Mouse (Mus musculus): ENCODE measurements around the gene Tmem177. TPM values are rescaled to one million over a fixed set of nuclear protein-coding genes. Genes with fewer than 3 reads are reported as not detected.

Gene Tmem177
- total RNA-seq, 2 experiments from 2014 or later, result 7.2 to 7.4 TPM

DNA sequence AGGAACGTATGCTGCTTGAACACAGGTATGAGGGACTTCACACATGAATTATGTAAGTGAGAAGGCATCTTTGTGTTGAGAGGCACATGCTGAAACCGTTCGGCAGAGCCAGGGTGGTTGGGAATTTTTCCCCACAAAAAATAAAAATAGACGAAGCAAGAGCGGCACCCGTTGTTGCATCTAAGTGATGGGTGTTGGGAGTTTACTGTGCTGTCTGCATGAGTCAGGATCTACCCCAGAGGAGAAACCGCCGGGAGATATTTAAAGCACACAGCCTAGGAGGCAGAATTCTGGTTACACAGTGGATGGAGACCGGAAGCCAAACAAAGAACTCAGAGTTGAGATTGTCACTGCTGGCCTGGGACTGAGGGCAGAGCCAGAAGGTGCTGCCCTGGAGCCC, 21.9 kb downstream of the Tmem177 start:
- DNase-seq, result no peak

DNA sequence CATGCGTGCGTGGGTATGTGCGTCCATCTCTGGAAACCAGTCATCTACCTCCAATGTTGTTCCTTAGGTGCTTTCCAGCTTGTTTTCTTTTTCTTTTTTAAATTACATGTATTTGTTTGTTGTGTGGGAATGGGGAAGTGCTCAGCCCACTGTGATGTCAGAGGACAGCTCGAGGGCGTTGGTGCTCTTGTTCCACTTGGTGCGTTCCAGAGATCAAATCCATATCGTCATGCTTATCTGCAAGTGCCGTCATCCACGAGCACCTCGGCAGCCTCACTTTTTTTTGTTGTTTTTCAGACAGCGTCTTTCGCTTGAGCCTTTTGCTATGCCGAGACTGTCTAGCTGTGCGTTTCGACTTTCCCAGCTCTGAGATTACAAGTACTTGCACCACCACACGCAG, 23.7 kb downstream of the Tmem177 start:
- DNase-seq, result no peak

DNA sequence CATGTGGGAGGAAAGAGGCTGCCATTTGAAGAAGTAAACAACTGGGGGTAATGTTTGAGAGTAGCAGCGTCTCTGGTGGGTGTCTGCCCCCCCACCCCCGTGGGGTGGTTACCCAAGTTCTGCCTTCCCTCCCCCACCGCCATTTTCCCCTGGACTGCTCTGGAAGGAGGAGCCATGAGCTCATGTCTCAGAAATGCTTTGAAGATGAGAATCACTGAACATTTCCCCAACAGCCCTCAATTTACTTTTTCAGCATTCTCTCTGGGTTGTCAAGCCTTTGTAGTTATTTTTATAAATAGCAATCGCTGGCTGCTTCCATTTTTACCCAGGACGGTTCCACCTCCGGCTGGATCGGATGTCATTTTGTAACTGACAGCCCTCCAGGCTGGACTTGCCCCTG, 26.7 kb downstream of the Tmem177 start:
- peak; percentile 25 to 46 for DNase-seq

DNA sequence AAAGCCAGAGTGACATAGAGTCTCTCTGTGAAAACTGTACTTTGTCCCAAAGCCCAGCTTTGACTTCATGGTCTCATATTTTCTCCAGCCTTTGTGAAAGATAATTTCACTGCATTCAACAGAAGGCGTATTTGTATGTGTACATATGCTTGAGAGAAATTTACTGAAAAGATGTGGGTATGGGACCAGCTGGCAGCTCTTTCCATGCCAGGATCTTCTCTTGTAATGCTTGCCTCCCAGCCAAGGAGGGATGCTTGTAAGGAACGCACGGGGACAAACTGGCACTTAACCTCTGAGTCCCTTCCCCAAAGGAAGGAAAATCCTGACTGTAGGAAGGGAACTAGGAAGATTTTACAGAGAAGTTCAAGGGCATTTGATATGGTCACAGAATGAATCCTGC, 28.7 kb downstream of the Tmem177 start:
- no peak for DNase-seq

DNA sequence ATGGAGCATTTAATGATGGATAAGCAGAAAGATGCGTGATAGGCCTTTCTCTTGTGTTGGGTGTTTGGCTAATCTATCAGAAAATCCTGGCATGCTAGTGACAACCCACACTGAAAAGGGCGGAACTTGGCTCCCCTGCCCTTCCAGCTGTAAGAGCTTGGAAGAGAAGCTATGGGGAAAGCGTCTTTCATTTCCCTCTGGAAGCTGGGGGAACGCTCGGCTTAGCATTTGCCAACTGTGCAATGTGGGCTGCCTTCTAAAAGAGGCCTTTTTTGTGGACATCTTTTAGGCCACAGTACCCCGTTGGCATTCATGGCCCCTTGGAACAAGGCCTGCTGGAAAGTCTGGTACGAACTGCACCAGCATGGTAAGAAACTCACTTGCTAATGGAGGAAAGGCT, 34.1 kb downstream of the Tmem177 start:
- peak in 1 of 2 experiments; percentile 31 for DNase-seq

DNA sequence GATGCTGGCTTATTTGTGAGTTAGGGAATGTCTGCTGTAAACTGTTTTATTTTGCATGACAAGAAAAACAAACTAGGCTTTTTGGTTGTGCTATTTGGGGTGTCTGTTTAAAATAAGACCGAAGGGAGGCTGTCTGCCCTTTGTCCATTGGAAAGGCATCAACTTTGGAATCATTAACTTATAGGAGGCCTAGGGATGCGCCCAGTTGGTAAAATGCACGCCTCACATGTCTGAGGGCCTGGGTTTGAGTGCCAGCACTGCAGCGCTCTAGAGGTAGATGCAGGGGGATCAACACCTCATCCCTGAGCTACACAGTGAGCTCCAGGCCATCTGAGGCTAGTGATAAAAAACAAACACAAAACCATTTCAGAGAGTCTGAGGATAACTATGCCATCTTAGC, 35.5 kb downstream of the Tmem177 start:
- no peak for DNase-seq

DNA sequence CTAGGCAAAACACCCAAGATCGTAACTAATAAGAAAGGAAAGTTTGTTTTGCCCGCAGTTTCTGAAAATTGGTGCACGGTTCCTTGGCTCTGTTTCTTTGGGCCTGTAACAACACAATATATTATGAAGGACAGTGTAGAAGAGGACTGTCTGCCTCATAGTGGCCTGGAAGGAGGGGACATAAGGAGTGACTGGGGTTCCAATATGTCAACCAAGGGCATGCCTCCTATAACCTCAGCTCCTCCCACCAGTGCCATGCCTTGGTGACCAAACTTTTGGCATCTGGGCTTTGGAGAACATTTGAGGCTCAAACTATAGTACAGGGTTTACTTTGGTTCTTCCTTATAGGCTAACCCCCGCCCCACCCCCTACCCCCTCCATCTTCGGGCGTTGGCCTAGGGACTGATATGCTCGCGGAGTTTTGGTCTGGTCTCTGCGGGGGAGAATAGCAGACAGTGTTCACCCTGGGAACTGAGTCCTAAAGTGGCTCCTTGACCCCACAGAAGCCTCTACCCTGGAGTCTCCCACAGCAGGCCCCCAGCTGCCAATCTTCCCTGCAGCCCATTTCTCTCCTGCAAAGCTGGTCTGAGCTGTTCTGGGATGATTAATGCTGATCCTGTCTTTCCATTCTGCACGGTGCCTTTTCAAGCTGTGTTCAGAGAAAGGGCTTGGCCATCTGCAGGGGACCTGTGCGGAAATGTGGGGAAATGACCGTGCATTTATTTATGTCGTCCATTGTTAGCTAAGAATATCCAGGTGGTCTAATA, 44.4 kb downstream of the Tmem177 start:
- DNase-seq, result no peak

DNA sequence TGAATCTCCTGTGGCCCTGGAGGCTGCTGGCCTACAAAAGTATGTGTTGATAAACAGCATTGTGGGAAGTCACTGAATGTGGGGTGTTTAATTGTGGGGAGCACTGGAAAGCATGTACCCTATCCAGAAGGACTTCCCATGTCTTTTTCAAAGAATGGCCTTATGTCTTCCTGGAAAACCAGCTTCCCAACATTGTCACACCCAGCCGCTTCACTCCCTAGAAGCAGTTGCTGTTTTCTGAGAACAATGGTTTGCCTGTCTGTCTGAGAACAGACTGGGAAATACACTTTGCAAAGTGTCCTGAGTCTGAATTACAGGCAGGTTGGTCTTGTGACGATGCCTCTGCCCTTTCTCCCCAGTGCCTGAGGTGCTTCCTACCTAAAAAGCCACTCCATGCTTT, 45.7 kb downstream of the Tmem177 start:
- DNase-seq, result no peak

DNA sequence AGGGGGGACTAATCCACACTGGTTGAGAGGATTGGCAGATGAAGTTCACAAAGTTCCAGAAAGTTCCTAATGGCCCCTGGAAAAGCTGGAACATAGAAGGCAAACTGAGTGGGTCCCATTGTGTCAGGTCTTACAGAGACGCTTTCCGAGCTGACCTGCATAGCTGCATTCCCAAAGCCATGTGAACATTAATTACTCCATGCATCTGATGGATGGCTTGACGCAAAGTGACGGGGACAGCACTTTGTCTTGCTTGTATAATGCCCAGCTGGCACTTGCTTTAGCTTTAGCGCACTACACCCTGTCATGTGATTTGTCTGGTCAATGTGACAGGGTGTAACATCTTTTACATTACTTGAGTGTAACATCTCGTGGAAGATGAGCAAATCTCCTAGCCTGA, 47.7 kb downstream of the Tmem177 start:
- DNase-seq, result no peak

DNA sequence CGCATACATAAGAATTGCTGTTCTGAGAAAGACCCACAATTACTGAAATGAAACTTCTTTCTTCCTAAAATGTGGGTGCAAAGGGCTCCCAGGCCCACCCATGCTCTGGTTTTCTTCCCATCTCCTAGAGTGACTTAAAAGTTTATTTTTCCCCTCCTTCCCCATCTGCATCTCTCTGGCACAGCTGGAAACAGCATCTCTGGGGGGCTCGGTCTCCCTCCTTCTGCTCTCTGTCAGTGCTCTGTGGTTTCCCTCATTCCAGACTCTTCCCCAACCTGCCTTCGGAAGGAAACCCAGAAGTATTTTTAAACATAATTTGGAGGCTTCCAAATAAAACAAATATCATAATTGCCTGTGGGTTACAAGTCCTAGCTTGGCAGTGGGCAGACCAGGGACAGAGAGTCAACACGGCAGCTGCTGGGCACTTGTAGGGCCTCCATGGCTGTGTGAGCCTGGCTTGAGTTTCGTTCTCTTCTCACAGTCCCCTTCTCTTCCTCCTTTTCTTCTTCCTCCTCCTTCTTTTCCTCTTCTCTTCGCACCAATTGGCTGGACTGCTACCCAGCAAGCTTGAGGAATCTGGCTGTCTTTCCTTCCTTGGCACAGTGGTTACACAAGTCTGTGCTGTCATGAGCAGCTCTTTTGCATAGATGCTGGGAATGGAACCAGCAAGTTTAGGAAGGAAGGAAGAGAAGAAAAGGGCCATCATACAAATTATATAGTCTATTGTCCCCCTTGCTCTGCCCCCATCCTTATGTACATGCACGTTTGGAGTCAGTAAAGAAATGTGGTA, 49.3 kb downstream of the Tmem177 start:
- no peak for DNase-seq

DNA sequence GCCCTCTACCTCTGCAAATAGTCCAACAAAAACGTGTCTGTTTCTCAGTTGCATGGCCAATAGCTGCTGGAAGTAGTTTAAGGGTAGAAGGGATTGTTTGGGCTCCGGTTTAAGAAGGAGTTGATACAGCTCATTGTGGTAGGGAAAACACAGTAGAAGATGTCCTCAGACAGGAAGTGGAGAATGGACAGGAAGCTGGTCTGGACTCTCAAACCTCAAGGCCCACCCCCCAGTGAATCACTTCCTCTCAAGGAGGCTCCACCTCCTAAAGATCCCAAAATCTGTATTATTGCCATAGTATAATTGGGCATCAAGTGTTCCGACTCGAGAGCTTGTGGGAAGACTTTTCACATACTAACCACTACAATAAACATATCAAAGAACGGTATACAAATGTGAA, 53.4 kb downstream of the Tmem177 start:
- DNase-seq, result no peak

Other genes with a start within 250 kb of the Tmem177 start
- gene Ptpn4, start 75.6 kb downstream of the Tmem177 start, total RNA-seq (2021), result 10 to 100 TPM; 30.2 to 38.0 TPM
- gene Cfap221, start 84.0 kb upstream of the Tmem177 start, total RNA-seq (2021), result under 1 TPM; 0.16 to 0.40 TPM
- 10 to 100 TPM in 1 of 2 experiments, 1 to 10 TPM in 1; 6.2 to 11.9 TPM for gene Sctr, start 93.7 kb upstream of the Tmem177 start, total RNA-seq (2021)
- 10 to 100 TPM in 1 of 2 experiments, 1 to 10 TPM in 1; 9.5 to 14.5 TPM for gene Tmem37, start 160.9 kb upstream of the Tmem177 start, total RNA-seq (2021)
- 1,000 to 10,000 TPM in 1 of 2 experiments, 100 to 1,000 TPM in 1; 862 to 1,322 TPM for gene Dbi, start 207.9 kb upstream of the Tmem177 start, total RNA-seq (2021)
- 10 to 100 TPM; 10.6 to 12.1 TPM for gene 3110009E18Rik, start 208.0 kb upstream of the Tmem177 start, total RNA-seq (2021)